Mouse (Mus musculus): ENCODE data around the gene Mob1a.
A peak's percentile ranks its signal among the peaks of the same experiment; 100 is the strongest.

- no peak for TF ChIP-seq POLR2A (IDR thresholded peaks at IDR 0.05; ENCODE audit: insufficient read length, low read depth)
- no peak for TF ChIP-seq CEBPB (IDR thresholded peaks at IDR 0.05; ENCODE audit: insufficient read depth, poor library complexity, severe bottlenecking)
- no peak for TF ChIP-seq TCF12 (IDR thresholded peaks at IDR 0.05; ENCODE audit: insufficient read depth, poor library complexity, severe bottlenecking)
- TF ChIP-seq MAX (IDR thresholded peaks at IDR 0.05; ENCODE audit: low read depth) = no peak
- TF ChIP-seq MYOD1 (IDR thresholded peaks at IDR 0.05; ENCODE audit: control insufficient read depth in 1 of 3, insufficient read length in 2 of 3, low read depth in 2 of 3) = no peak
- TF ChIP-seq POLR2AphosphoS2 (IDR thresholded peaks at IDR 0.05; ENCODE audit: insufficient read length, low read depth) = peak; percentile 23
- no peak for TF ChIP-seq SRF (IDR thresholded peaks at IDR 0.05; ENCODE audit: control insufficient read depth, insufficient read length, low read depth)
- no peak for TF ChIP-seq MYOG (IDR thresholded peaks at IDR 0.05; ENCODE audit: control insufficient read depth in 1 of 3, insufficient read depth in 1 of 3, insufficient read length in 2 of 3, low read depth in 2 of 3)
- TF ChIP-seq USF1 (IDR thresholded peaks at IDR 0.05; ENCODE audit: low read depth) = no peak
- TF ChIP-seq E2F4 (IDR thresholded peaks at IDR 0.05; ENCODE audit: insufficient read depth) = no peak
- no peak for TF ChIP-seq TCF3 (IDR thresholded peaks at IDR 0.05; ENCODE audit: insufficient read length, low read depth)
- TF ChIP-seq REST (IDR thresholded peaks at IDR 0.05; ENCODE audit: insufficient read depth, insufficient read length) = no peak
These were observed 23.6 kb upstream of the Mob1a start for GRCm38 (mm10) chr6:83302264-83302663.

Measured in myocyte (in vitro differentiated cells).